Mouse (Mus musculus): Measurements from ENCODE around the gene Ggt1.
"Not testable (repeated sequence)": the region's sequence is repeated elsewhere in the genome, so short reads cannot be mapped to it uniquely, and the experiment has no call there.

The Ggt1 gene

DNA sequence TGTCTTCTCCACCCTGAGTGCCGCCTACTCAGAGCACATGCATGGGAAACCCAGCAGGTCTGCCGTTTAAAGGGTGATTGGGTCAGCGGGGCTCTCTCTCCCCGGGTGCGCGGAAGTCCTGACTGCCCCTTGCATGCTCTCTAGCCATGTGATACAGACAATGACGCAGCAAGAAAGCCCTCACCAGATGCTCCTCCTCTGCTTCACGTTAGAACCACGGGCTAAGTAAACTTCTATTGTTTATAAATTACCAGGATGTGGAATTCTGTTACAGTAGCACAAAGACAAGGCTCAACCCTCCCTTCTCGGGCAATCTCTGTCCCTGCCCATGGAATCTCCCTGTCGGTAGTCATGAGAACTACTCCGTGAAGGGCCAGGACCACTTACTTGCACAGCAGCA, 10.2 kb upstream of the Ggt1 start:
- DNase-seq (ENCODE audit: low spot score) = no peak

GRCm38 (mm10) chr10:75552106-75552505, 9.3 kb upstream of the Ggt1 start:
- no peak for DNase-seq (ENCODE audit: low spot score)

DNA sequence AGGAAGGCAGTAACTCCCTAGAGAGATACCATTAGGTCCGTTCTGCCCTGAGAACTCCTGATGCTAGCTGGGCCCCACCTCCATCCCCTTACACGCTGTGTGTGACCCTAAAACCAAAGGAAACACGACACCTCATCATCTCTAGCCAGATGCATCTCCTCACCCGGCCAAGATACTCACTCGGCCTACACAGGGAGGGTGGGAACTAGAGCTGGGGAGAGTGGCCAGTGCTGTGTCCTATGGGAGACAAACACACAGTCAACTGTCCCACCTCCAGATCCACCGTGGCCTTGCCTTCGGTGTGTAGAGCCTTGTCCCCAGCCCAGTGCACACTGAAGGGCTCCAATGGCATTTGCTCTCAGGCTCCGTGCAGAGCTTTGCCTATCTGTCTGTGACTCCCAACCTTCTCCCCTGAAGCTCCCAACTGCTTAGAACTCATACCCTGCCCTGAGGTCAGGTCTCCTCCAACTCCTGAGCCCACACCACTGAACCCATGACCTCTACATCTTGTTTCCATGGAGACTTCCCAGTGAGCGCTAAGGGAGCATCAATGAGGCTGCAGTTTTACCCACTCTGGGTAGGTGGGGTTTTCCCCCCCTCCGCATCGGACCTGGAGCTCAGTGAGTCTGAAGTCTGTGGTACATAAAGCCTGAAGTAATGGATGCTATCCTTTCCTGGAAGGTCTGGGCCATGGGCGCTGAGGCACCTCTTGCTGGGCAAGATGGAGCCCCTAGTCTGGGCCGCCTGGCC, 8.5 kb upstream of the Ggt1 start:
- no peak for DNase-seq (ENCODE audit: low spot score)

- no peak for DNase-seq (ENCODE audit: low spot score)
Measured at GRCm38 (mm10) chr10:75554090-75554489, 7.3 kb upstream of the Ggt1 start.

DNA sequence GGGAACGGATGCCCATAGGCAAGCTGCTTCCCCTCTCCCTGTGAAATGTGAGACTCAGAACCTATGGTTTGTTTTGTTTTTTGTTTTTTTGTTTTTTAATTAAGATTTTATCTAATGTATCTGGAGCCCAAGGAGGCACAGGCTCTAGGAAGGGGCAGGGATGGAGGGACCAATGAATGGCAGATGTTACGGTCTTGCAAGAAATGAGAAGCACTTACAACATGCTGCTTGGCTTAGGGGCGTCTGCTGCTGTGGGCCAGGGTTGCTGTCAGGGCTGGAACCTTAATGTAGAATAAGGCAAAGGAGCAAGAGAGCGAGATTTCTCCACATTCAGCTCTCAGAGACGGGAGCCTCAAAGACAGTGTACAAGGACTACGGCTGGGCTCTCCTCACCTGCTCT, 5.8 kb upstream of the Ggt1 start:
- DNase-seq (ENCODE audit: low spot score) = no peak

GRCm38 (mm10) chr10:75556026-75556425, 5.4 kb upstream of the Ggt1 start:
- peak; percentile 71 for DNase-seq (ENCODE audit: low spot score)

- no peak for DNase-seq (ENCODE audit: low spot score)
Measured at GRCm38 (mm10) chr10:75558515-75558914, 2.9 kb upstream of the Ggt1 start.

GRCm38 (mm10) chr10:75559041-75559675, 2.2 kb upstream of the Ggt1 start:
- no peak for DNase-seq (ENCODE audit: low spot score)

DNA sequence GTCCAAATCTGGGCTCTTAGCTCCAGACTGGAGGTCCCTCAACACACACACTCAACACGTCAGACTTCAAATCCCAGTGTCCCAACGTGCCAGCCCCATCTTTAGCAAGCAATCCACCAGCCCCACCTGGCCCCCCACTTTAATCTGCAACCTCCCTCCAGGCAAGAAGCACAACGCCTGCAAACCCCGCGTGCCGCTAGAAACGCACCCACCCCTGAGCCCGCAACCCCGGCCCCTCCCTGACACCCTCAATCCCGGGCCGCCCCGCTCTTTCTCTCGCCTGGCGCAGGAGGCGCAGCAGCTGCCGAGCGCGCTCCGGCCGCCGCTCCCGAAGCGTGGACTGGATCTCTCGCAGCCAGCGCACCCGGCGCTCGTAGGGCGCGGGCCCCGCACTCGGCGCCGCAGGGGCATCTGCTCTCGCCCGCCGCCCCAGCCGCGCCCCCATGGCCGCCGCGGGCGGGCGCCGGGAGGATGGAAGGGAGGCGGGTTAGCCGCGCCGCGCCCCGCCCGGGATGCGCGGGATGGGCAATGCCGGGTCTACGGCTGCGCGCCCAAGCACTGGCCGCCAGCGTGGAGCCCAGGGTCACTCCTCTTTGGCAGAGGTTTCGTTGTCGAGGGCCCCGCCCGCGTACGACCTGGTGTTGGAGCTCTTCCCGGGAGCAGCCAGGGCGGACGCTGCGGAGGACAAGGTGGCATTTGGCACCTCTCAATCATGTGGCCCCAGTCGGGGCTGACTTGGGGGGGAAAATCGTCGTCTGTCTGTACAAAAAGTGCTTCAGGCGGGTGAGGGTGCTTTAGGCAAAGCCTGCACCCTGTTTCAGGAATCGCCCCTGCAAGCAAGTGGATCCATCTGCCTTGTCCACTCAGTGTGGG, 1.5 kb upstream of the Ggt1 start, which contains the start of gene Lrrc75b:
Lrrc75b (minus strand) TSS at position 655 of the 873 bp plus-strand sequence.
- peak; percentile 64 for DNase-seq (ENCODE audit: low spot score)

DNA sequence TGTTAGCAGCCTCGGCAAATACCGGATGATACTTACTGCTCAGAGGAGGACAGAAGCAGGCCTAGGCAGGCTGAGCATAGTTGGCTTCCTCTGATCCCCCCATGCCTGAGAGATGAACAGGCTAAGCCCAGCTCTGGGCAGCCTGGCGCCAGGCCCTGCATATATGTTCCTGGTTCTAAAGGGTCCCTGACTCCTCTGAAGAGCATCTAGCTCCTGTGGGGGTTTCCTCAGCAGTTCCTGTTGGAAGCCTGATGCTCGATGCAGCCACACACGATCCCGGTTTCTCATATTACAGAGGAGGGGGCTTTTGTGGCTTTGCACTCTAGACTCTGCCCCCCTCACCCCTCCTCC, 880 bp upstream of the Ggt1 start:
- no peak for DNase-seq (ENCODE audit: low spot score)

GRCm38 (mm10) chr10:75562596-75562995, 1.2 kb downstream of the Ggt1 start:
- no peak for DNase-seq (ENCODE audit: low spot score)

GRCm38 (mm10) chr10:75564687-75565265, 3.4 kb downstream of the Ggt1 start:
- DNase-seq (ENCODE audit: low spot score) = no peak

DNA sequence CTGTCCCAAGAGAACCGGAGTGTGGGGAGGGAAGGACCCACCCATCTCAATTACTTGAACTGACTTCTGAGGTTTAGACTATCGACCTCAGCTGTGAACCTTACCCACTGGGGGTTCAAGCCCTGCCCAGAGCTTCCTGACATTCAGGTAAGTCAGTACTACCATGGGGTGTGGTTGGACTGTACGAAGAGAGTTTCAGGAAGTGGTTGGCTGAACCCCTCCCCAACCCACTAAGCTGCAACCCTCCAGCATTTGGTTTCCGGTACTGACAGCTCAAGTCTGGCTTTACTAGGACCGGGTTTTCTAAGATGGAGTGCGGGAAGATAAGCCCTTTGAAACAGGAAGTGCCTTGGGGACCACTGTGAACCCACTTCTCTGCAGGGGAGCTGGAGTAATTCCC, 4.0 kb downstream of the Ggt1 start:
- no peak for DNase-seq (ENCODE audit: low spot score)

GRCm38 (mm10) chr10:75565906-75566305, 4.5 kb downstream of the Ggt1 start:
- DNase-seq (ENCODE audit: low spot score) = no peak

DNA sequence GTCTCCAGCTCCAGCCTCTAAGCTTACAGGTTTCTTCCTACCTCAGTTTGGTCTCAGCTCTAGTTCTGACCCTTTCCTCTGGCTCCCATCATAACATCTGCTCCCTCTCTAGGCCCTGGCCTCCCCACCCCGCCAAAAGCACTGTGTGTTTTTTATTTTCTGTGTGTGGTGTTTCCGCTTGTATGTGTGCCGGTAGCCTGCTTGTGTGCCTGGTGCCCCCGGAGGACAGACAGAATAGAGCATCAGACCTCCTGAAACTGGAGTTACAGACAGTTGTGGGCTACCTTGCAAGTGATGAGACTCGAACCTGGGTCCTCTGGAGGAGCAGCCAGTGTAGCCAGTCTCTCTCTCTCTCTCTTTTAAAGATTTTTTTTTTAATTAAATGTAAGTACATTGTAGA, 4.9 kb downstream of the Ggt1 start:
- DNase-seq (ENCODE audit: low spot score) = no peak

- not testable (repeated sequence) for DNase-seq (ENCODE audit: low spot score)
Measured at GRCm38 (mm10) chr10:75566765-75567164, 5.4 kb downstream of the Ggt1 start.

DNA sequence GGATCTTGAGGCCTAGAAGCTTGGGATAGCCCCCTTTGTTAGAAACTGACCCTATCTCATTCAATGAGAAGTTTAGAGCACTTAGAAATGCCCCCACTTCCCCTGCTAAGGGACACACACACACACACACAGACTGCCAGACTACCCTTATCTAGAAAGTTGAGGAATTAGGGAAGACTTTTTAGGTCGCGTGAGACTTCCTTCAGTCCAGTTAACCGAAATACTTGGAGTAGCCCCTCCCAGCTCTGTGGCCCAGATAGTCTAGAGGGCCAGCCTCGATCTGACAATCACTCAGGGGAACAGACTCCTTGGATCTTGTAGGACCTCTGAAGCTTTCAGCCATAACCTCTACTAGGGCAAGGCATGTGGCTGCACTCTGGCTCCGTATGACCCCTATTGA, 6.6 kb downstream of the Ggt1 start:
- no peak for DNase-seq (ENCODE audit: low spot score)

DNA sequence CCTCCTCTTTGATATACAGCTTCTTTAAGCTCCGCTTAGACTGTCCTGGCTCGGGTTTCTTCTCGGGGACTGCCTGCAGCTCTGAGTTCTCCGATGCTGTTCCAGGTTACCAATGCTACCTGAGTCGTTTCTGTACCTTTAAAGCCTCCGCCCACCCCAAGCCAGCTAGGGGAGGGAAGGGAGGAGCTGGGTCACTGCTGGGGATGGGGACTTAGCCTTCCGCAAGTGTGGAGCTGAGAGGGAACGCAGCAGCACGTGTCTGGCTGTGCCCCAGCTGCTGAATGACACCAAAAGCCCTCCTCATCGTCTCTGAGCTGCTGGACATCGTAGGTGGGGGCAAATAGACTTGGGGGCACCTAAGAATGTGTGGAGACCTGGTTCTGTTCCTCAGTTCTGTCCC, 7.0 kb downstream of the Ggt1 start:
- no peak for DNase-seq (ENCODE audit: low spot score)

- DNase-seq (ENCODE audit: low spot score) = no peak
Measured at GRCm38 (mm10) chr10:75568851-75569250, 7.4 kb downstream of the Ggt1 start.

GRCm38 (mm10) chr10:75570981-75571657, 9.7 kb downstream of the Ggt1 start:
- DNase-seq (ENCODE audit: low spot score) = no peak

- no peak for DNase-seq (ENCODE audit: low spot score)
Measured at GRCm38 (mm10) chr10:75571937-75572336, 10.5 kb downstream of the Ggt1 start.

DNA sequence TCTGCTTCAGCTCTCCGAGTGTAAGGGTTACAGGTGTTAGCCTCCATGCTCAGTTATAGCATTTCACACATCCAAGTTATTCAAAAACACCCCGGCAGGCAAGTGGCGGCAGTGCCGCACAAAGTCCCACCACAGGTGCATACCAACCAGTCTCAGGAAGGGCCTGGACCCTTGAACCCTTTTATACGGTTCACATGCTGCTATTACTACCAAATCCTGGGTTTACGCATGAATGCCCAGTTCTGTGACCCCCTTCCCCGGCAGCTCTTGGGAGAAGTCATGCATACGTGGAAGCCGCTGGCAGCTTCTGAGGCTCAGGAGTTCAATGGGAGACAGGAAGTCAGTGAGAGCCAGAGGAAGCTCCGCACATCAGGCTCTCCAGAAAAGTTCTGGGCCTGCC, 11.8 kb downstream of the Ggt1 start:
- DNase-seq (ENCODE audit: low spot score) = peak; percentile 54

Data from retina, embryonic 14.5 days (tissue).